Mouse (Mus musculus) heart, adult 2 months (tissue): ENCODE measurements around the gene Lima1.

Experiments
- CTCF ChIP-seq: fragments of 200-600 bp; IDR thresholded peaks from 2 replicates; pipeline ENCODE4 v1.8.1; 2022; ENCODE audit warnings: antibody characterized with exemption, mild to moderate bottlenecking, moderate library complexity
- EP300 ChIP-seq: fragments of 200-500 bp; IDR thresholded peaks from 2 replicates; pipeline ENCODE4 v1.6.1; 2011; ENCODE audit warnings: low read depth, low read length, control low read depth; ENCODE audit not compliant: insufficient read depth
- POLR2A ChIP-seq: fragments of 200-500 bp; IDR thresholded peaks from 2 replicates; pipeline ENCODE4 v1.6.1; 2011; ENCODE audit warnings: mild to moderate bottlenecking, low read depth, low read length, control low read depth; ENCODE audit not compliant: insufficient read depth

DNA sequence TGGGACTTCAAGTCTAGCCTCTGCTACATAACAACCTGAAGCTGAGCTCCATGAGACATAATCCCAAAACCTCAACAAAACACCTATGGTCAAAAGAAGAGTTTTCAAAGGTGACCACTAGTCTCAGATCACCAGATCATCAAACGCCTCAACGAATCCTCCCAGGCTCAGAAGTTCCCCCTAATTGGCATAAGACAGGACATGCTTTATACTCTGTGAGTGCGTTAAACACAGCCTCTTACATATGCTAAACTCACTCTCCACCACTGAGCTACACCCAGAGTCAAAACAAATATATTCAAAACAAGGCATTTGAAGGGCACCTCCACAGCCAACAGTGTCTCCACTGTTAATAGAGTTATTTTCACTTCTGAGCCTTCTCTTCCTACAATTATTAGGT lies 2.7 kb downstream of the Lima1 start:
- no peak for TF ChIP-seq CTCF
- TF ChIP-seq POLR2A: no peak
- no peak for TF ChIP-seq EP300
